Mouse (Mus musculus) layer of hippocampus, postnatal 10 days (tissue): ENCODE measurements around the gene Macrod2. TPM values are rescaled to one million over a fixed set of nuclear protein-coding genes. Genes with fewer than 3 reads are reported as not detected.
A peak's percentile ranks its signal among the peaks of the same experiment; 100 is the strongest.

Experiments used
- DNase-seq, 2 experiments: peaks; one replicate each; pipeline ENCODE4 v3.0.0; 2021; ENCODE audit warnings: low spot score in 2 of 2
- total RNA-seq, 2 experiments: library from RNA; stranded (reverse); gene quantifications; 2 replicates each; pipeline ENCODE4 v1.2.3; 2021

Gene Macrod2
- total RNA-seq, 2 experiments from 2014 or later: 58.4 to 70.5 TPM

- no peak for DNase-seq
Observed at GRCm38 (mm10) chr2:141194476-141194875, 799.4 kb downstream of the Macrod2 start.

- DNase-seq: no peak
Observed at GRCm38 (mm10) chr2:141200481-141200880, 805.4 kb downstream of the Macrod2 start.

GRCm38 (mm10) chr2:141201303-141202014 lies 806.4 kb downstream of the Macrod2 start:
- DNase-seq: no peak

GRCm38 (mm10) chr2:141202015-141202364 lies 806.9 kb downstream of the Macrod2 start:
- no peak for DNase-seq

- no peak for DNase-seq
Observed at GRCm38 (mm10) chr2:141211346-141211745, 816.2 kb downstream of the Macrod2 start.

- no peak for DNase-seq
Observed at GRCm38 (mm10) chr2:141212291-141212690, 817.2 kb downstream of the Macrod2 start.

GRCm38 (mm10) chr2:141217490-141217889 lies 822.4 kb downstream of the Macrod2 start:
- peak; percentile 15 to 33 for DNase-seq

- DNase-seq: no peak
Observed at GRCm38 (mm10) chr2:141217925-141218324, 822.8 kb downstream of the Macrod2 start.

GRCm38 (mm10) chr2:141228809-141229208 lies 833.7 kb downstream of the Macrod2 start:
- DNase-seq: no peak

- no peak for DNase-seq
Observed at GRCm38 (mm10) chr2:141229820-141230219, 834.7 kb downstream of the Macrod2 start.

- peak; percentile 11 to 20 for DNase-seq
Observed at GRCm38 (mm10) chr2:141231011-141231668, 836.0 kb downstream of the Macrod2 start.

GRCm38 (mm10) chr2:141234306-141234705 lies 839.2 kb downstream of the Macrod2 start:
- DNase-seq: no peak

- no peak for DNase-seq
Observed at GRCm38 (mm10) chr2:141234724-141235453, 839.8 kb downstream of the Macrod2 start.

GRCm38 (mm10) chr2:141247680-141248079 lies 852.6 kb downstream of the Macrod2 start:
- DNase-seq: no peak

- no peak for DNase-seq
Observed at GRCm38 (mm10) chr2:141264582-141264981, 869.5 kb downstream of the Macrod2 start.

GRCm38 (mm10) chr2:141266591-141266990 lies 871.5 kb downstream of the Macrod2 start:
- no peak for DNase-seq

- DNase-seq: no peak
Observed at GRCm38 (mm10) chr2:141271541-141271940, 876.4 kb downstream of the Macrod2 start.

GRCm38 (mm10) chr2:141272966-141273365 lies 877.9 kb downstream of the Macrod2 start:
- no peak for DNase-seq

GRCm38 (mm10) chr2:141274262-141274661 lies 879.2 kb downstream of the Macrod2 start:
- no peak for DNase-seq

- no peak for DNase-seq
Observed at GRCm38 (mm10) chr2:141279130-141279698, 884.1 kb downstream of the Macrod2 start.

- DNase-seq: no peak
Observed at GRCm38 (mm10) chr2:141280817-141281216, 885.7 kb downstream of the Macrod2 start.
